Mouse (Mus musculus) adrenal gland, postnatal 36 days (tissue): ENCODE results near the gene Hadhb. TPM values are rescaled to one million over a fixed set of nuclear protein-coding genes. Genes with fewer than 3 reads are reported as not detected.
"Not testable (repeated sequence)": the region's sequence is repeated elsewhere in the genome, so short reads cannot be mapped to it uniquely, and the experiment has no call there.

Experiments
- DNase-seq, 2 experiments: peaks; one replicate each; pipeline ENCODE4 v3.0.0; 2021; ENCODE audit warnings: mixed read lengths in 1 of 2
- total RNA-seq, 2 experiments: library from RNA; stranded (reverse); gene quantifications; 2 replicates each; pipeline ENCODE4 v1.2.3; 2021

The Hadhb gene
- total RNA-seq, 2 experiments from 2014 or later: 827 to 996 TPM

DNA sequence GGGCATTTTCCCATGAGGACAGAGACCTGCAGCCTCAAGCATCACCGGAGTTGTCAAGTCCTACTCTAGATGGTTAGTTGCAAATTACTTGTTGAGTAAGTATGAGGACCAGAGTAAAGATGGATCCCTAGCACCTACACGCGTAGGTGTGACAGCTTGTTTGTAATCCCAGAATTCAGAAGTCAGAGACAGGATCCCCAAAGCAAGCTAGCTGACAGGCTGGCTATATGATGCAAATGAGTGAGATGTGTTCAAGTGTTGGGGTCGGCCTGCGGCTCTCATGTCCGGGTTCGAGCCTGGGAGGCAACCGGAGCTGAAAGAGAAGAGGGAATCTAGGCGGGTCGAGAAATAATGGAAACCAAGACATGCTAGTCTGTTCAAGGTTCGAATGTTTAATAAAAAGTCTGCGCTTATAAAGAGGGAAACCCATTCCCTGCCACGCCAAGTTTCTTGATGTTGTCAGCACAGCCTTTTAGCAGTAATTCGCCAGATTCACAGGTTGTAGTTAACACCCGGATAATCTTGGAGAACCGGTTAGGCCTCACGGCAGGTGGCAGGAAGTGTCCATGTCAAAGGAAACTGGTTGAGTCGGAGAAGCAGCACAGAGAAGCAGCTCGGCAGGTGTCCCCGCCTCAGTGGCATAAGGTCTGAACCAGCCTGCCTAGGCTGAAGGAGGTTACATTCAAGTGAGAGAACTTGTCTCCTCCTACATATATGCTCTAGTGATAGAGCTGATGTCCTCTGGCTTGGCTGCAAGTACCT lies 18.1 kb downstream of the Hadhb start:
- DNase-seq: no peak

DNA sequence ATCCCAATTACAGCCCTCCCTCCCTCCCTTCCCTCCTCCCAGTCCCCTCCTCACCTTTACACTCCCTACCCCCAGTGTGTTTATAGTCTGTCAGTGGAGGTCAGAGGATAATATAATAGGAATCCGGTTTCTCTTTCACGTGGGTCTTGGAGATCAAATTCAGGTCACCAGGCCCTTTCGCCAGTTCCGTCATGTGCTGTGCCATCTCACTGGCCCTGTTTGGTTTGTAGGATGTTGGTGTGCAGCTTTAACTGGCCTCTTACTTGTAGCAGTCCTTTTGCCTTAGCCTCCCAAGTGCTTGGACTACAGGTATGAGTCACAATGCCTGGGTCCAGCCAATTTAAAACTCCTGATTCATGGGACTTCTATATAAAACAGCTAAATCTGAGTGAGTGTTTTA lies 20.8 kb downstream of the Hadhb start:
- DNase-seq: no peak

DNA sequence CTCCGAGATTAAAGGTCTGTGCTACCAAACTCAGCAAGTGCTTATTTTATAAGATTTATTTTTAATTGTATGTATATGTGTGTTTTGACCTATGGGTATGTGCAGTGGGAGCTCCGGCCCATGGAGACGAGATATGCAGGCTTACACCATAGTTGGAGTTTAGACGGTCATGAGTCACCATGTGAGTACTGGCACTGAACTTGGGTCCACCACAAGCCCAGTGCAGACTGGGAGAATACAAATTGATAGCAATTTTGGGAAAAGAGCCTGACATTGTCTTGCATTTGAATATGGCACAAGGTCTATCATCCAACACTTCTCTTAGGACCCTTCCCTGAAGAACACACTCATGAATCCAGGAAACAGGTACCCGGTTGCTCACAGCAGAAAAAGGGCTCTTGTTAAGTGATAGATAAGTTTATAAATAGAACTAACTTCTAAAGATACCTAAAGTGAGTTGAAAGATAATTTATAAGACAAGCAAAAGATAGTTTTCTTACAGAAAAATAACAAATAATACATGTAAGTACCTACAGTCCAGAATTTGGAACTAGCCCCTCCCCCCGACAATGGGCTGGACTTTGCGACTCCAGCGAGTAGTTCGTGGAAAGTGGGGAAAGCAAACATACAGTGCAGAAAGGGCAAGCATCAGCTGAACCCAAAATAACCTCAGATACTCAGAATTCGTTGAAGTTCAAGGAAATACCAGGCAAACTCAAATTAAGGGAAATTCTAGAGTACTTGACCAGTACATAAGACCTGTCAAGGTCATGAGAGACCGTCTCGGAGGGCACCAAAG lies 32.8 kb downstream of the Hadhb start:
- no peak for DNase-seq

DNA sequence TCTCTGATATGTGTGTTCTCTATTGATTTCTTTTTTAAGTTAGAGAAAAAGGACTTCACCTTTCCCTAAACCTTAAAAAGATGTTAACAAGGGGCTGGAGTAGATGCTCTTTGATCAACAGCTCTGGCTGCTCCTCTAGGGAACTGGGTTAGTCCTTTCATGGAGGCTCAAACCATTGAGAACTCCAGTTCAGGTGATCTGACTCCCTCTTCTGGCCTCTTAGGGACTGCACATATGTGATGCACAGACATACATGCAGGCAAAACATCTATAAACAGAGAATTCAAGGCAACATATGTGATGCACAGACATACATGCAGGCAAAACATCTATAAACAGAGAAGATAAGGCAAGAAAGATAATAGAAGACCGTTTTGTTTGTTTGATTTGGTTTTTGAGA lies 37.4 kb downstream of the Hadhb start:
- DNase-seq: no peak

DNA sequence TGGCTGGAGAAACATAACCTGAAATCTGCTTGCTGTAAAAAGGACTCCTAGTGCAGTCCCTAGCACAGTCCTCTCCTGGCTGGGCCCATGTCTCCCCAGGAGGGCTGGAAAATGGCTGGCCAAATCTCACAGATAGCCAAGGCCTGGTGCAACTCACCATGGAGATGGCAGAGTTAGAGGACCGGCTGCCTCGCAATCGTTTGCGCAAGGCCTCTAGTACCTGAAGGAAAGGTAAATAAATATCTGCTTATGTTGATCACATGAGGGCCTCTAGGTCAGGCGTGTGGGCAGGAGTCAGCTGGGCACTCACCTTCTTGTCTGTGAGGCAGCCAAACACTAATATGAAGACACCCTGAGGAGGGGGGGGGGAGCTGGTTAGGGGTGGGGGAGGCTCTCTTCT lies 40.3 kb downstream of the Hadhb start:
- no peak for DNase-seq

DNA sequence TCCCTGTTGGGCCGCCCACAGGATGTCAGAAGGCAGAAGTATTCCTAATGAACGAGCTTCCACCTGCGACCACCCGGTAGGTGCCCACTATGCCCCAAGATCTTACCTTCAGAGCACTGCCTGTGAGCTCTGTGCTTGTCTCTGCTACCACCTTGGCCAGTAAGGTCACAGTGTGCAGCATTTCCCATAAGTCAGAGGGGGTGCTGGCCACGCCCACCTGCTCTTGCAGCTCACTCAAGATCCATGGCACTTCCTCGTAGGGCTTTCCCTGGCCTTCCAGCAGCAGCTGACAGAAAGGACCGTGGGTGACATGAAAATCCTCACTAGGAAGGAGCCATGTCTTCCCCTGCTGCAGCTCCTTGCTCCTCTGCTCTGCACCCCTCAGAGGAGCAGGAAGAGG lies 43.2 kb downstream of the Hadhb start:
- no peak for DNase-seq

DNA sequence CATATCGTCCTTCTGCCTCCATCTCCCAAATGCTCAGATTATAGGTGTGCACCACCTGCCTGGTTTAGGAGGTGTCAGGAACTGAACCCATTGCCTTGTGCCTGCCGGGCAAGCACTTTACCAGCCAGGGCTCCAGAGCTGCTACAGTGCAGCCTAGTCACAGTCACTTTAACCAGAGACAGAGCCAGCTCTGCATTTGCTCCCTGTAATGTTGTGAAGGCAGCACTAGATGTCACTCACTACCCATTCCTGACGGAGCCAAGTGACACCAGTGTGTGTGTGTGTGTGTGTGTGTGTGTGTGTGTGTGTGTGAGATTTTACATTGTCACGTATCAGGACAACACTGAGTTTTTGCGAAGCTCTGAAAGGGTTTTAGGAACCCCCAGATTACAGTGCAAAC lies 46.5 kb downstream of the Hadhb start:
- DNase-seq: peak; percentile 26 to 30

DNA sequence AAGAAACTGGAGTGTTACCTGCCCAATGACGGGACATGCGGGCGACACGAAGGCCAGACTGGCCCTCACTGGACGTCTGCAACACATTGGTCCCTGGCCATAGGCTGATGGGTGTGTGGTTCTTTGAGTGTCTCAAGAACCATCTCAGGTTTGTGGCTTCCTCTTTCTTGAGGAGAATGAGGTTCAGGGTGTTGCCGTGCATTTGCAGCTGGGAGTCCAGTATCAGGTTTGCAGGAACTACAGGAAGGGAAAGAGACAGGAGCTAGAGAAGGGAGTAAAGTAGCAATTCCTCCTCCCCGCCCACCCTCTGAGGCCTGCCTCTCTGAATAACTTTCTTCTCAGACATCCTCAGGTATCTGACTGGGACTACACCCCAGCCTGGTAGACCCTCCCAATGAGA lies 47.2 kb downstream of the Hadhb start:
- DNase-seq: no peak

DNA sequence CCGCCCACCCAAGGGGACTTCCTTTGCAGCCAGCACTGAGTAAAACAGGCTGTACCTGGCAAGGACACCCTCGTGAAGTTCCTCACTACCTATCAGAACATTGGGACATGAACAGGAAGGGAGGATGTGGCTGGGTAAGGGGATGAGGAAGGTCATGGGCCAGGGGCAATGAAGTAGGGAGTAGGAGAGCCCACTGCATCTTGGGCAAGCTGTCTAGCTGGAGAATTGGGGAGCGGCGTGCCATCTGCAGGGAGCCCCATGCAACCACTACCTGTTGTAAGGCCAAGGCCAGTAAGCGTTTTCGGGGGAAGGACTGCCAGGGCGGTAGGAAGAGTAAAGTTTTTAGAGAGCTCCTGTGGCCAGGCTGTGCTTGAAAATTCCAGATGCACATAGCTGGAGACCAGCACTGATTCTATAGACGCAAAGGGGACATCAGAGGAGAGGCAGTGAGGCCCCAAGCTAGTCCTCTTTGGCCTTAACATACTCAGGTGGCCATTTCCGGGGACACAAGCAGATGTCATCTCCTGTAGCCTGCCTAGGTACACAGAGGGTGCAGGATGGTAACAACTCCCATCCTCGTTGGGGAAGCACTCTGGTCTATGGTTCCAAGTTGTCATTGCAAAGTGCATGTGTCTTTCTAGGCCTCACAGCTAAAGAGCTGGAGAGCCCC lies 48.3 kb downstream of the Hadhb start:
- no peak for DNase-seq

DNA sequence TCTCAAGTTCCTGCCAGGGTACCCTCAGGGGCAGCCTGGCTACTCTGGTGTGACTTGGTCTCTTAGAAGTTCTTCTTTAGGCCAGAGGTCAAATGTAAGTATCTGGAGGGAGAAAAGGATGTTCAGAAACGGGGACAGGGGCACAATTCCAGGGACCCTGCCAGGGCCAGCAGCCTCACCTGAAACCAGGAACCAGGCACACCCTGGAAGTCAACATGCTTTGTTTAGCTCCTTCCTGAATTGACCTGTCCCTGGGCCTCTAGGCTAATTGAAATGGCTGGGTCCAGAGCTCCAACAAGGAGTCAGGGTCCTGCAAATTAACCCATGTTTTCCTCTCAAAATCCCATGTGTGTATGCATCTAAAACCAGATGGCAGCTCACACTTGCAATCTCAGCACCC lies 49.4 kb downstream of the Hadhb start:
- no peak for DNase-seq

DNA sequence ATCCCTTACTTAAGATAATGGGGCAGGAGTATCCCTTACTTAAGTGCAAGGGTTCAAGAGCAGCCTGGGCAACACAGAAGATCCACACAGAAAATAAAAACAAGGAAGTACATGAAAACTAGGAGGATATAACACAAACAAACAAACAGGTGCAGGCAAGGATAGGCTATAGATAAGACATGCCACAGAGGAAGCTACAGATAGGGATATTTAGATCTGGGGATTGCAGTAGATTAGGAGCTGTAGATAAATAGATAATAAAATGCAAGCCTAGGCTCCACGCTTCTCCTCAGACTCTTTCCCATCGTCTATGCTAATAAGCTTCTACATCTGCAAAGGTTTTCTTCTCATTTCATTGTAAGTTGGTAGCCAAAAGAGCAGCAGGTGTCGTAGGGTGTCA lies 50.0 kb downstream of the Hadhb start:
- no peak for DNase-seq

DNA sequence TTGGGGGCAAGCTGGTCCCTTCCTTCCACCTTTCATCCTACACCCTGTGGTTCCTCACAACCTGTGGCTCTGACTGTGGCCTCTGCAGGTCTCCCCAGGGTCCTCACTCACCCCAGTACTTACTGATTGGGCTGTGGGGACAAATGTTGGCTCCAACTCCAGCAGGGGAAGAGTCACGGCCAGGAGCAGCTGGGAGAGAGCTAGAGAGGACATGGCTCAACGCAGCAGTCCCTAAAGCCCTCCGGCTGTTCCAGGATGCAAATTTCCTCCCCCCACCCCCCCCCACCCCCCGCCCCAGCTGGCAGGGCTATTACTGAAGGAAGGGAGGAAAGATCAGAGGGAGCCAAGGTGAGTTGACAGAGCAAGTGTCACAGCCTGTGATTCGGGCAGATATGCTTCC lies 50.4 kb downstream of the Hadhb start, which contains the start of gene Adgrf3:
Gene Adgrf3 (minus strand): TSS at position 230 of the 400 bp plus-strand sequence.
- DNase-seq: no peak

DNA sequence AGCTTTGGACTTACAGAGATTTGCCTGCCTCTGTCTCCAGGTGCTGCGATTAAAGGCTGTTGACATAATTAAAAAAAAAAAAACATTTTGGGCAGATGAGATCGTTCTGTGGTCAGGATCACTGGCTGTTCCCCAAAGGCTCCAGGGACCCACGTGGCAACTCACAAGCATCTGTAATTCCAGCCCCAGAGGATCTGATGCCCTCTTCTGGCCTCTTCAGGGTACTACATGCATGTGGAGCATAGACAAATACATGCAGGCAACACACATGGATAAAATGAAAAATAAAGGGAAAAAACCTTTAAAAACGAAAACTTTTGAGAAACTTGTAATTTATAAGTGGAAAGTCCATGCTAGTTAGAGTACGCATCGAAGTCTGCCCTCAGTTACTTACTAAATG lies 52.2 kb downstream of the Hadhb start:
- peak in 1 of 2 experiments; percentile 34 for DNase-seq

DNA sequence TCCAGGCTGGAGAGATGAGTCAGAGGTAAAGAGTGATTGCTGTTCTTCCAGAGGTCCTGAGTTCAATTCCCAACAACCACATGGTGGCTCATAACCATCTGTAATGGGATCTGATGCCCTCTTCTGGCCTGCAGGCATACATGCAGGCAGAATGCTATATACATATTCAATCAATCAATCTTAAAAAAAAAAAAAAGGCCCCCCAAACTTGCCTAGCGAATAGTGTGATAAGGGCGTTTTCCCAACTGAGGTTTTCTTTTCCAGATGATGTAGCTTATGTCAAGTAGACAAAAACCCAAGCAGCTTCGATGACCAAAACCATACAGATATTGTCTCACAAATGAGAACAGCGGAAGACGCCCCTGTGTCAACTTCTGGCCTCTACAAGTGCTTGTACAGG lies 55.7 kb downstream of the Hadhb start:
- not testable (repeated sequence) for DNase-seq

DNA sequence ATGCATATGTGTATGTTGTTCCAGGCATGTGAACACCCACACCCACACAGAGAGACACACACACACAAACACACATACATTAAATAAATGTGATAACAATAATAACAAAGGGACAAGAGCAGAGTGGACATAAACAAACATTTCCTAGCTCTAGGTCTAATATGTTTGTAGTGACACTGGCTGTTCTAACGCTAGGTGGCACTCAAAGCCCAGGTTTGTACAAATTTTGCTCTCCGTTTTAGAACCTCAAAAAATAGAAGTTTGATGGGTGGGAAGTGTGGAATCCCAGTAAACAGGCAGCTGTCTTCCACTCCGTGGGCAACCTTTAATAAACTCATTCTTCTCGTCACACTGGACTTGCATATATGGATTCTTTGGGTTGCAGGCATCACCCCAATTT lies 59.8 kb downstream of the Hadhb start:
- peak; percentile 64 to 78 for DNase-seq

DNA sequence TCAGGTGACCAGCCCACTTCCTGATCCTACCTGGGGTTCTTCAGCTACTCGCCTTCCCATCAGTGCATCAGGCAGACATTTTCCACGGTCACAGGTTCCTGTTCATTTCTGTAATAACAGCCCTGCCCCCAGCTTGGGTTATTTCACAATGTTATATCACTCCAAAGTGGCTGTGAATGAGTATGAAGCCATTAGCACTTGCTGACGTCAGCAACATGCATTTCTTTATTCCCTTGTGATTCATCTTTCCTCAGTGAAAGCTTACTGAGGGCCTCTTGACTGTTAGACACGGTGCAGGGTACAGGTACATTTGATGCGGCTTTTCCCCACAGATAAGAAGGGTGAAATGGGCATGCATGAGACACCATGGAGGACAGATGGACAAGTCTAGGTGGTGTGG lies 60.9 kb downstream of the Hadhb start:
- DNase-seq: no peak

DNA sequence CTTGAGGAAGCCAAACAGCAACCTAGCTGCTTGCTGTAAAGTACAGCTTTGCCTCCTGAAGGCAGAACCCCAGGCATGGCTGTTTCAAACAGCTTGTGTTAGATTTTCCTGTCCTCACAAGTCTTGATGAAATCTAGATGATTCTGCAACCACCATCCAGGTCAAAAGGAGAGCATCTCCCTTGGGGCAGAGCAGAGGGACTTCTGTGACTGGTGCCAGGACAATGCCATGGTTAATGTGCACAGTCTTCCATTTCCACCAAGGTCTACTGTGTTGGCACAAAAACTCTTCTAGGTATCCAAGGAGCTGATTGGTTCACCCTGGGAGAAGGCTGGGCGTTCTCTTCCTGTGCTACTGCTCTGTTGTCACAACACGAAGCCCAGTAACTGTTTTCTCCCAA lies 64.7 kb downstream of the Hadhb start:
- no peak for DNase-seq

DNA sequence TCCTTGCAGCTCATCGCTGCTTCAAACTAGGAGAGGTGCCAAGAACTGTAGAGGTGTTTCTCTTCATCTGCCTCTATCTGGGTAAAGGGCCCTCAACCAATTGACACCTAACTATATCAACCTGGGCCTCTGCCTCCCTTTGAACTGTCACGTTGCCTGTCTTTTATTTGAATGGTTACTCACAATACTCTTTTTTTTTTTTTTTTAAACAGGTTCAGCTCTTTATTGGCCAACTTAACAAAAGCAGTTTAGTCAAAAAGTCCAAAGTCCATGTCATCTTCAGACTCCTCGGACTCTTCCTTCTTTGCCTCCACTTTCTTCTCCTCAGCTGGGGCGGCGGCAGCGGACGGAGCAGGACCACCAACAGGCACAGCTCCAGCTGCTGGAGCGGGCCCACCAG lies 65.6 kb downstream of the Hadhb start:
- no peak for DNase-seq

DNA sequence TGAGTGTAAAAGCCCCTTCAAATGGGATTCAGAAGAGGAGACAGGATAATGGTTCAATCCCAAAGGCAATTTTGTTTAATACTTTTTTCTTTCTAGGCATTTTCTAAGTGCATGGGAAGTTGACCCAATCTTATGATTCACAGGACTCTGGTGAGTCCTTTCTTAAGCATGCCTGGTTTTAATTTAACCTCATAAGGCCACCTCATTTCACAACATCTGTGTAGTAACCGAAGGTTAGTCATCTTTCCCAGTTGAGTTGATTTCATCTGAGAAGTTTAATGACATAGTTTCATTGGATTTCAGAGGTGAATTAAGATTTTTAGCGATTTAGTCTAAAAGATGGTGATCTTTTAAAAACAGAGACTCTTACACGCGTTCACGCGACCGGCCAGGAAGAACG lies 67.6 kb downstream of the Hadhb start:
- no peak for DNase-seq

DNA sequence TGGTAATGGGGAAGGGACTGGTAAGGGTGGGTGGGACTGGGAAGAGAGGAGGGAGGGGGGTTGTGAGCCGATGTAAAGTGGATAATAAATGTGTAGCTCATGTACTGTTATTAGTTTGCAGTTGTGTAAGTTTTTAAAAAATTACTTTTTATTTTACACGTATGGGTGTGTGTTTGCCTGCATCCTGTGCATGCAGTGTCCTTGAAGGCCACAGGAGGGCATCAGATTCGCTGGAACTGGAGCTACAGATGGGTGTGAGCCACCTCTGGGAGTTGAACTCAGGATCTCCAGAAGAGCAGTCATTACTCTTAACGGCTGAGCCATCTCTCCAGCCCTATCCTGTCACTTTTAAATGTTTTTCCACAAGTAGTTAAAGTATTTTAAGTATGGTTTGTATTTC lies 75.9 kb downstream of the Hadhb start:
- peak in 1 of 2 experiments; percentile 9 for DNase-seq

DNA sequence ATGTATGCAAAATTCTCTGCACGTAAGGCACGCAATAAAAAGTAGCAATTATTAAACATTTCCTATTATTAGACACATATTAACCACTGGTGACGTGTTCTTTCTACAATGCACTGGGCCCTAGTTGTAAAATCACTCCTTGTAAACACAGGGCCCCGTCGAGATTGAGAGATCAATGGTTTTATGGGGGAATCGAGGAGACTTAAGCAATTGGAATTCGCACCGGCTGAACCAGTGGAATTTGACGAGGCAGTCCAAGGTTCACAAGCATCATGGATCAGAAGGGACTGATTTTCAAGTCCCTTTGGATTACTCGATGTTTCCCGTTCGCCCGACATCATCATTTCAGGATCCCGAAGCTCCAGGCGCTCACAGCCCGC lies 76.8 kb downstream of the Hadhb start:
- no peak for DNase-seq

DNA sequence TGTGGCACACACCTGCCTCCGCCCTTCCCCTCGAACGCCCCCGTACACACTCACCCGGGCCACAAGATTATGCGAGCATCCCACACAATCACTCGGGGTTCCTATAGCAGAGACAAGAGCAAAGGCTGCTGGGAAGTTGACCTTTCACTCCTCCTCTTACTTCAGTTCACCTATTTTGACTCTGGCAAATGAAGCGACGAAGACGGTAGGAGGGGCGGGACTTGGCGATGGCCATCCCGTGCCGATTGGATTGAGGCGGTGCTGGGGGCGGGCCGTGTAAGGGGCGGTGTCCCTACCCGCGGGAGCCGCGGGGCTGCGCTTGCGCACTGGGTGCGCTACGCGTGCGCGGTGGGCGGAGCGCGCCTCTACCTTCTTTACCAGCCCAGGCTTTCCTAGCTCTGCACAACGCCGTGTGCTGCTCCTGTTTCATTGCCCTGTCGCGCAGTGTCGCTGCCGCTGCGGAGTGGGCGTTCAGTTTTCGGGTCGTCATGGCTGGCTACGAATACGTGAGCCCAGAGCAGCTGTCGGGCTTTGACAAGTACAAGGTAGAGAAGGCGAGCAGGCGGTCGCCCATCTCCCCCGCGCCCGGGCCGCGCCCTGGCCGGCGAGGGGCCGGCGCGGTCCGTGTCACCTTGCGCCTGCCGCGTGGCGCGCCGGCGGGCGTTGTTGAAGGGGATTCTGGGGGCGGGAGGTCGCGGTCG lies 77.4 kb downstream of the Hadhb start, which contains the start of gene Selenoi:
Gene Selenoi (plus strand): TSS at position 311 of the 701 bp plus-strand sequence.
- DNase-seq: peak; percentile 99
